In genomic region chr12:86699965-86700926, GRCm38 (mm10) we compare ENCODE assay signal across 10 mouse cellular contexts. TPM values are rescaled to one million over a fixed set of nuclear protein-coding genes. Genes with fewer than 3 reads are reported as not detected.
DNase-seq lines count a peak whose midpoint lies in the region; ATAC-seq and TF ChIP-seq lines count a peak whose summit lies in the region.
"Had no signal": no experiment of that assay in that cellular context is flagged by ENCODE, and none has a peak within 500 bp of the region (broad histone marks: within the 10 kb centered on the region; RNA-seq: fewer than 3 reads in every experiment).

No protein-coding gene starts in this region.

- no peak overlapping the region for H3K4me3 ChIP-seq in hindbrain, embryonic 12.5 days
- H3K4me3 ChIP-seq in midbrain, embryonic 10.5 days: peak overlapping the region; percentile 11; the same call in 1 of the 2 replicates
- no peak overlapping the region for H3K4me3 ChIP-seq in kidney, adult 2 months (ENCODE audit: insufficient read depth, low read depth, low read length)
- H3K4me3 ChIP-seq: liver, embryonic 13.5 days had no signal

- H3K27me3 ChIP-seq in hindbrain, embryonic 12.5 days: no peaks in the 10 kb centered on the region
- H3K27me3 ChIP-seq in midbrain, embryonic 10.5 days (ENCODE audit: low read depth, poor library complexity, severe bottlenecking): no peaks in the 10 kb centered on the region
- no peaks in the 10 kb centered on the region for H3K27me3 ChIP-seq in kidney, adult 2 months (replicated peaks; ENCODE audit: control insufficient read depth, insufficient read depth, low read length)
- H3K27me3 ChIP-seq: liver, embryonic 13.5 days had no signal

- ATAC-seq in hindbrain, embryonic 12.5 days (ENCODE audit: low FRiP score): peak; percentile 64
- ATAC-seq in megakaryocyte-erythroid progenitor cell, adult 5-6 weeks (replicated peaks; ENCODE audit: low FRiP score, low TSS enrichment, poor library complexity, severe bottlenecking): no peak

- DNase-seq in brain, adult 2 months (ENCODE audit: low read depth, low spot score): peak; percentile 99
- peak; percentile 89 to 92 for DNase-seq in cerebellum, postnatal 36 days
- DNase-seq in midbrain, embryonic 10.5 days (ENCODE audit: low spot score): no peak
- DNase-seq in kidney, adult 2 months: no peak
- no peak for DNase-seq in spleen, postnatal 10 days (ENCODE audit: low spot score in 2 of 2)
- DNase-seq in kidney, adult 18-20 months: no peak
- DNase-seq: liver, embryonic 13.5 days had no signal

- WGBS in hindbrain, embryonic 12.5 days: 25% methylated on average over 19 of the region's 19 CpGs
- 36% methylated on average over 19 of the region's 19 CpGs for WGBS in midbrain, embryonic 10.5 days
- WGBS in kidney, adult 2 months: 48% methylated on average over 19 of the region's 19 CpGs

- H3K4me1 ChIP-seq in hindbrain, embryonic 12.5 days: peaks cover 48% of the 10 kb centered on the region
- peaks cover 46% of the 10 kb centered on the region for H3K4me1 ChIP-seq in midbrain, embryonic 10.5 days
- H3K4me1 ChIP-seq in kidney, adult 2 months (ENCODE audit: control insufficient read depth, insufficient read depth, low read length): no peaks in the 10 kb centered on the region
- H3K4me1 ChIP-seq: liver, embryonic 13.5 days had no signal

- 0 out of 2 replicates have a peak overlapping the region, but pooled peaks have one; percentile 5 for H3K9ac ChIP-seq in hindbrain, embryonic 12.5 days
- H3K9ac ChIP-seq: liver, embryonic 13.5 days had no signal

- no peak for TF ChIP-seq CTCF in kidney, adult 2 months (conservative IDR thresholded peaks at IDR 0.05; ENCODE audit: insufficient read depth, insufficient read length, low read depth, low read length)

- H3K4me2 ChIP-seq in hindbrain, embryonic 12.5 days (replicated peaks): peak overlapping the region; percentile 3; the same call in 1 of the 2 replicates
- H3K4me2 ChIP-seq: liver, embryonic 13.5 days had no signal

- H3K9me3 ChIP-seq in hindbrain, embryonic 12.5 days (replicated peaks): no peaks in the 10 kb centered on the region
- peaks cover 7% of the 10 kb centered on the region; the same call in 1 of the 2 replicates for H3K9me3 ChIP-seq in midbrain, embryonic 10.5 days (replicated peaks)
- H3K9me3 ChIP-seq: liver, embryonic 13.5 days had no signal

- H3K27ac ChIP-seq in hindbrain, embryonic 12.5 days: peak overlapping the region; percentile 84
- peak overlapping the region; percentile 74 for H3K27ac ChIP-seq in midbrain, embryonic 10.5 days (replicated peaks)
- no peak overlapping the region for H3K27ac ChIP-seq in kidney, adult 2 months (ENCODE audit: insufficient read depth, low read depth, low read length)
- H3K27ac ChIP-seq: liver, embryonic 13.5 days had no signal

- TF ChIP-seq POLR2A in kidney, adult 2 months (IDR thresholded peaks at IDR 0.05; ENCODE audit: low read depth, low read length): no peak

- H3K36me3 ChIP-seq in hindbrain, embryonic 12.5 days: peaks cover 19% of the 10 kb centered on the region
- H3K36me3 ChIP-seq in midbrain, embryonic 10.5 days: peaks cover 36% of the 10 kb centered on the region
- H3K36me3 ChIP-seq in kidney, adult 2 months (ENCODE audit: control insufficient read depth, insufficient read depth, low read length): no peaks in the 10 kb centered on the region
- H3K36me3 ChIP-seq: liver, embryonic 13.5 days had no signal

RNA-seq across cellular contexts. Expression of gene Vash1, which starts 21.7 kb away (rescaled TPM):
- polyA plus RNA-seq in hindbrain, embryonic 12.5 days (2016; fragmentation: Nextera tagmentation; extraction: Ambion mirVana): 34.4 and 35.3 TPM in 2 replicates
- polyA plus RNA-seq in midbrain, embryonic 10.5 days (2016; fragmentation: Nextera tagmentation; extraction: Ambion mirVana): 17.5 and 22.3 TPM in 2 replicates
- polyA plus RNA-seq in kidney, adult 2 months (2012; rRNA removed): 1.6 and 1.9 TPM in 2 replicates
- 0.28 TPM in 1 of 2 replicates, not detected in the other for total RNA-seq in megakaryocyte-erythroid progenitor cell, adult 5-6 weeks (2014; fragmentation: Nextera tagmentation)
- not detected in 2 replicates for total RNA-seq in megakaryocyte-erythroid progenitor cell, adult 5-6 weeks (2017)

RNA-seq across cellular contexts. Expression of gene Angel1, which starts 26.0 kb away (rescaled TPM):
- 15.8 and 17.0 TPM in 2 replicates for polyA plus RNA-seq in hindbrain, embryonic 12.5 days (2016; fragmentation: Nextera tagmentation; extraction: Ambion mirVana)
- 14.4 and 16.0 TPM in 2 replicates for polyA plus RNA-seq in midbrain, embryonic 10.5 days (2016; fragmentation: Nextera tagmentation; extraction: Ambion mirVana)
- 7.3 and 8.7 TPM in 2 replicates for polyA plus RNA-seq in kidney, adult 2 months (2012; rRNA removed)
- total RNA-seq in megakaryocyte-erythroid progenitor cell, adult 5-6 weeks (2014; fragmentation: Nextera tagmentation): 4.3 and 7.2 TPM in 2 replicates
- 0.85 and 4.7 TPM in 2 replicates for total RNA-seq in megakaryocyte-erythroid progenitor cell, adult 5-6 weeks (2017)

RNA-seq across cellular contexts. Expression of gene Lrrc74a, which starts 33.9 kb away (rescaled TPM):
- not detected in 2 replicates for polyA plus RNA-seq in hindbrain, embryonic 12.5 days (2016; fragmentation: Nextera tagmentation; extraction: Ambion mirVana)
- polyA plus RNA-seq in midbrain, embryonic 10.5 days (2016; fragmentation: Nextera tagmentation; extraction: Ambion mirVana): not detected in 2 replicates
- not detected in 2 replicates for polyA plus RNA-seq in kidney, adult 2 months (2012; rRNA removed)
- not detected in 2 replicates for total RNA-seq in megakaryocyte-erythroid progenitor cell, adult 5-6 weeks (2014; fragmentation: Nextera tagmentation)
- not detected in 2 replicates for total RNA-seq in megakaryocyte-erythroid progenitor cell, adult 5-6 weeks (2017)
- polyA plus RNA-seq: liver, embryonic 13.5 days; stomach, embryonic 16.5 days had no signal

Comparison
In these comparisons a context has a peak if more than half of its experiments do, and no peak if none do; other contexts are left out.
1. DNase-seq: peak in brain, adult 2 months (single experiment) and cerebellum, postnatal 36 days (2 of 2); none in midbrain, embryonic 10.5 days (single experiment), kidney, adult 2 months (single experiment), spleen, postnatal 10 days (0 of 2) and kidney, adult 18-20 months (single experiment).